Mouse (Mus musculus) midbrain, embryonic 16.5 days (tissue): ENCODE data around the gene Gigyf2. TPM values are rescaled to one million over a fixed set of nuclear protein-coding genes. Genes with fewer than 3 reads are reported as not detected.

Experiments used
- ATAC-seq: fragments of 200-750 bp; cut with Nextera tagmentation; 2 replicates; pipeline ENCODE4 v1.8.0; 2017; ENCODE audit warnings: moderate TSS enrichment
- H3K27ac ChIP-seq: fragments of 300-500 bp; sonication (generic); 2 replicates; pipeline ENCODE4 v1.5.1; 2014; ENCODE audit warnings: mild to moderate bottlenecking, low read length, mixed read lengths
- H3K27me3 ChIP-seq: fragments of 300-500 bp; sonication (generic); 2 replicates; pipeline ENCODE4 v1.6.1; 2014; ENCODE audit warnings: low read depth, low read length, mixed read lengths; ENCODE audit not compliant: control insufficient read depth, insufficient read depth
- H3K36me3 ChIP-seq: fragments of 300-500 bp; sonication (generic); 2 replicates; pipeline ENCODE4 v1.6.1; 2014; ENCODE audit warnings: mild to moderate bottlenecking, low read length, moderate library complexity, mixed read lengths; ENCODE audit not compliant: control insufficient read depth, insufficient read depth
- H3K4me1 ChIP-seq: fragments of 300-500 bp; sonication (generic); 2 replicates; pipeline ENCODE4 v1.6.1; 2014; ENCODE audit warnings: mild to moderate bottlenecking, low read length, mixed read lengths; ENCODE audit not compliant: control insufficient read depth, insufficient read depth
- H3K4me2 ChIP-seq: fragments of 300-500 bp; sonication (generic); 2 replicates; pipeline ENCODE4 v1.6.1; 2014; ENCODE audit warnings: mild to moderate bottlenecking, low read length, mixed read lengths
- H3K4me3 ChIP-seq: fragments of 300-500 bp; sonication (generic); 2 replicates; pipeline ENCODE4 v1.5.1; 2014; ENCODE audit warnings: low read depth, mild to moderate bottlenecking, low read length, moderate library complexity, mixed read lengths
- H3K9ac ChIP-seq: fragments of 300-500 bp; sonication (generic); 2 replicates; pipeline ENCODE4 v1.6.1; 2014; ENCODE audit warnings: low read depth, low read length, mixed read lengths
- H3K9me3 ChIP-seq: fragments of 300-500 bp; sonication (generic); replicated peaks from 2 replicates; pipeline ENCODE4 v1.6.1; 2014; ENCODE audit warnings: mild to moderate bottlenecking, low read length, mixed read lengths; ENCODE audit not compliant: control insufficient read depth, poor library complexity, severe bottlenecking
- WGBS: fragments of 180-500 bp; shearing (Covaris S2); extraction: QIAGEN DNeasy Blood & Tissue Kit; methylation state at CpG from one replicate; pipeline ENCODE4 v1.1.7; 2014; 5-methylcytosine and 5-hydroxymethylcytosine counted together
- polyA plus RNA-seq: library from polyadenylated mRNA; unstranded; fragments of >200 nt; fragmentation: Nextera tagmentation; extraction: Ambion mirVana; gene quantifications from 2 replicates; pipeline ENCODE4 v1.2.1, GENCODE M21; 2015

The Gigyf2 gene
- 66.4 and 75.4 TPM in 2 replicates for polyA plus RNA-seq

- Histone ChIP-seq H3K4me2 (peak within 1 kb of the TSS; percentile 79), H3K36me3 (no peaks in the 10 kb centered on the region), H3K4me3 (peak within 1 kb of the TSS; percentile 93), H3K9me3 (peaks cover 2% of the 10 kb centered on the region; the same call in 1 of the 2 replicates), H3K9ac (peak within 1 kb of the TSS; percentile 99), H3K27me3 (no peaks in the 10 kb centered on the region), H3K27ac (peak within 1 kb of the TSS; percentile 96), H3K4me1 (peaks cover 8% of the 10 kb centered on the region)
- ATAC-seq, result peak; percentile 97
- under 1% methylated on average over 35 of the region's 36 CpGs for WGBS
These were observed at the start of gene Gigyf2 for GRCm38 (mm10) chr1:87326742-87327163. Gene Gigyf2 (plus strand): TSS chr1:87326998.

- no peaks in the 10 kb centered on the region for H3K27me3 ChIP-seq
- ATAC-seq, result no peak
- H3K27ac ChIP-seq, result no peak overlapping the region
- no peak overlapping the region for H3K4me2 ChIP-seq
- H3K4me3 ChIP-seq, result no peak overlapping the region
- no peaks in the 10 kb centered on the region for H3K36me3 ChIP-seq
- 73% methylated on average over 5 of the region's 5 CpGs for WGBS
- no peaks in the 10 kb centered on the region for H3K9me3 ChIP-seq
- H3K4me1 ChIP-seq, result peaks cover 4% of the 10 kb centered on the region; the same call in 1 of the 2 replicates
- H3K9ac ChIP-seq, result no peak overlapping the region
These were observed 46.5 kb upstream of the Gigyf2 start for GRCm38 (mm10) chr1:87280281-87280680.

- WGBS, result 16% methylated on average over 20 of the region's 20 CpGs
- H3K27ac ChIP-seq, result no peak overlapping the region
- 0 out of 2 replicates have a peak overlapping the region, but pooled peaks have one; percentile 25 for H3K9ac ChIP-seq
These were observed 45.0 kb upstream of the Gigyf2 start for GRCm38 (mm10) chr1:87281599-87282412.

GRCm38 (mm10) chr1:87282413-87282788 lies 44.4 kb upstream of the Gigyf2 start:
- Histone ChIP-seq H3K9ac (no peak overlapping the region), H3K36me3 (no peaks in the 10 kb centered on the region), H3K9me3 (no peaks in the 10 kb centered on the region), H3K27me3 (no peaks in the 10 kb centered on the region), H3K4me1 (peaks cover 4% of the 10 kb centered on the region; the same call in 1 of the 2 replicates), H3K4me2 (no peak overlapping the region), H3K4me3 (no peak overlapping the region), H3K27ac (no peak overlapping the region)
- 74% methylated on average over 6 of the region's 6 CpGs for WGBS
- ATAC-seq, result no peak

More at GRCm38 (mm10) chr1:87281599-87282412, 45.0 kb upstream of the Gigyf2 start:
- no peaks in the 10 kb centered on the region for H3K9me3 ChIP-seq
- no peak; the same call in 1 of the 2 replicates for ATAC-seq
- H3K4me2 ChIP-seq, result 0 out of 2 replicates have a peak overlapping the region, but pooled peaks have one; percentile 17
- H3K27me3 ChIP-seq, result no peaks in the 10 kb centered on the region
- H3K36me3 ChIP-seq, result no peaks in the 10 kb centered on the region
- peaks cover 4% of the 10 kb centered on the region; the same call in 1 of the 2 replicates for H3K4me1 ChIP-seq
- no peak overlapping the region for H3K4me3 ChIP-seq

DNA sequence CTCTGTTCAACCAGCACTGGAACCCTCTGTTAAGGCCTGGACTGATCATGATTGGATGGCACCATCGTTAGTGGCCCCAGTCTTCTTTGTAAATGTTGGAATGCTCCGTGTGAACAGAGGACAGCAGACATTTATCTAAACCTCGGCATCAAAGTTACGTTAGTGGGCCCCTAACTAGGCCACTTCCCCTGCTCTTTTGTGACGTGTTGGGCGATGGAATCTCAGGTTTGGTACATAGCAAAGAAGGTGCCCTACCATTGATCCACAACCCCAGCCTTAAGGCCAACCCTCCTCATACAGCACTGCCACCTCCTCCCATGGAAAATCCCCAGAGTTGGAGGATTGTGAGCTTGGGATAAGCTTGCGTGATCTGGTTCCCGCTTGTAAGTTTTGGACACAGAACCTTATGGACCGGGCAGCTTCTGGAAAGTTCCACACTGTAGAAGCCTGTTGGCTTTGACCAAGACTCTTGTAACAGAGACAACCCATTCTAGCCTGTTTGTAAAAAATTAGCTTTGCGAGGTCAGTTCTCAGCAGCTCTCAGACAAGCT lies 43.3 kb upstream of the Gigyf2 start:
- Histone ChIP-seq H3K9ac (no peak overlapping the region), H3K4me1 (peaks cover 4% of the 10 kb centered on the region; the same call in 1 of the 2 replicates), H3K4me3 (no peak overlapping the region), H3K9me3 (no peaks in the 10 kb centered on the region), H3K36me3 (no peaks in the 10 kb centered on the region), H3K27me3 (no peaks in the 10 kb centered on the region), H3K27ac (no peak overlapping the region), H3K4me2 (no peak overlapping the region)
- no peak for ATAC-seq
- WGBS, result 84% methylated on average over 10 of the region's 10 CpGs

DNA sequence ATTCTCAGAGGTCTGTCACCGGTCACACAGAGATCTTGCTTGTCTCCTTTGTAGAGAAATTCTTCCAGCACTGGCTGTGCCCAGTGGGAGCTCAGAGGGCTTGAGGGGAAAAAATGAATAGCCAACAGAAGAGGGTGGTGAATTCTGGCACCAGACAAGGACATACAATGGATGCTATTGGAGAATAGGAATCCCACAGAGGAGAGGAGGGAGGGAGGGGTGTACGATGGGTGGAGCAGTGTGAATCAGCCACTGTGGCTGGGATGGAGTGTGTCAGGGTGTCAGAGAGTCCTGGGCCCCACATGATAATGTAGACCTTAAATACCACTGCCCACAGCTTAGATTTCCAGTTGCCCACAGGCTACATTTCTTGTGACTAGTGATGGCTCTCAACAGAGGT lies 39.7 kb upstream of the Gigyf2 start:
- WGBS, result 45% methylated on average over 2 of the region's 2 CpGs
- Histone ChIP-seq H3K36me3 (no peaks in the 10 kb centered on the region), H3K4me2 (no peak overlapping the region), H3K9ac (no peak overlapping the region), H3K27me3 (no peaks in the 10 kb centered on the region), H3K9me3 (no peaks in the 10 kb centered on the region), H3K4me1 (peaks cover 1% of the 10 kb centered on the region; the same call in 1 of the 2 replicates), H3K4me3 (no peak overlapping the region), H3K27ac (no peak overlapping the region)
- no peak for ATAC-seq

GRCm38 (mm10) chr1:87291416-87291815 lies 35.4 kb upstream of the Gigyf2 start:
- Histone ChIP-seq H3K27ac (no peak overlapping the region), H3K4me1 (no peaks in the 10 kb centered on the region), H3K4me2 (no peak overlapping the region), H3K36me3 (no peaks in the 10 kb centered on the region), H3K27me3 (no peaks in the 10 kb centered on the region; the same call in 1 of the 2 replicates), H3K4me3 (no peak overlapping the region), H3K9ac (no peak overlapping the region), H3K9me3 (no peaks in the 10 kb centered on the region)
- 53% methylated on average over 8 of the region's 8 CpGs for WGBS
- ATAC-seq, result no peak

GRCm38 (mm10) chr1:87292420-87293190 lies 34.2 kb upstream of the Gigyf2 start:
- peak; percentile 60; the same call in 1 of the 2 replicates for ATAC-seq
- Histone ChIP-seq H3K4me3 (no peak overlapping the region), H3K4me1 (no peaks in the 10 kb centered on the region), H3K27ac (no peak overlapping the region), H3K9ac (no peak overlapping the region), H3K4me2 (no peak overlapping the region), H3K27me3 (no peaks in the 10 kb centered on the region; the same call in 1 of the 2 replicates), H3K9me3 (no peaks in the 10 kb centered on the region), H3K36me3 (no peaks in the 10 kb centered on the region)
- WGBS, result 70% methylated on average over 15 of the region's 15 CpGs
